ENCODE assay signal across 12 mouse cellular contexts in genomic region chr17:43707254-43707653, GRCm38 (mm10). TPM values are rescaled to one million over a fixed set of nuclear protein-coding genes. Genes with fewer than 3 reads are reported as not detected.
DNase-seq lines count a peak whose midpoint lies in the region; ATAC-seq and TF ChIP-seq lines count a peak whose summit lies in the region.
"Had no signal": no experiment of that assay in that cellular context is flagged by ENCODE, and none has a peak within 500 bp of the region (broad histone marks: within the 10 kb centered on the region; RNA-seq: fewer than 3 reads in every experiment).

No protein-coding gene starts in this region.

- H3K9ac ChIP-seq in intestine, postnatal 0 days (ENCODE audit: low read depth, low read length) = no peak overlapping the region
- H3K9ac ChIP-seq in intestine, embryonic 15.5 days = no peak overlapping the region
- no peak overlapping the region for H3K9ac ChIP-seq in heart, embryonic 15.5 days
- no peak overlapping the region for H3K9ac ChIP-seq in lung, embryonic 16.5 days (ENCODE audit: low read length)
- no peak overlapping the region for H3K9ac ChIP-seq in midbrain, embryonic 14.5 days (replicated peaks; ENCODE audit: low read length)
- H3K9ac ChIP-seq: hindbrain, embryonic 13.5 days; liver, postnatal 0 days had no signal

- no peak overlapping the region for H3K27ac ChIP-seq in intestine, postnatal 0 days (ENCODE audit: low read depth, low read length)
- no peak overlapping the region for H3K27ac ChIP-seq in intestine, embryonic 15.5 days
- peak overlapping the region; percentile 44; the same call in 1 of the 2 replicates for H3K27ac ChIP-seq in heart, embryonic 15.5 days
- no peak overlapping the region for H3K27ac ChIP-seq in lung, embryonic 16.5 days (ENCODE audit: low read length)
- H3K27ac ChIP-seq in midbrain, embryonic 14.5 days (replicated peaks; ENCODE audit: low read depth, low read length) = no peak overlapping the region
- H3K27ac ChIP-seq: hindbrain, embryonic 13.5 days had no signal

- H3K4me2 ChIP-seq in intestine, postnatal 0 days (replicated peaks; ENCODE audit: low read depth) = no peak overlapping the region
- no peak overlapping the region for H3K4me2 ChIP-seq in intestine, embryonic 15.5 days (replicated peaks)
- H3K4me2 ChIP-seq in heart, embryonic 15.5 days = no peak overlapping the region
- H3K4me2 ChIP-seq in lung, embryonic 16.5 days (ENCODE audit: low read depth, low read length) = no peak overlapping the region
- H3K4me2 ChIP-seq in midbrain, embryonic 14.5 days (ENCODE audit: low read length) = no peak overlapping the region
- H3K4me2 ChIP-seq: hindbrain, embryonic 13.5 days had no signal

- no peak for ATAC-seq in intestine, postnatal 0 days
- no peak for ATAC-seq in intestine, embryonic 15.5 days
- ATAC-seq in heart, embryonic 15.5 days (replicated peaks; ENCODE audit: insufficient number of reproducible peaks, insufficient read depth, low FRiP score, low read depth) = peak; percentile 63; the same call in 1 of the 2 replicates
- ATAC-seq in lung, embryonic 16.5 days (ENCODE audit: low read depth) = 0 out of 2 replicates have a peak, but pooled peaks have one; percentile 10
- no peak for ATAC-seq in midbrain, embryonic 14.5 days (ENCODE audit: low FRiP score, low TSS enrichment)
- ATAC-seq: liver, postnatal 0 days had no signal

- peak; percentile 11 to 32 for DNase-seq in adrenal gland, postnatal 36 days
- no peak for DNase-seq in neural tube, embryonic 10.5 days (ENCODE audit: extremely low spot score, low spot score)
- no peak for DNase-seq in MN1 (ENCODE audit: low spot score)
- no peak for DNase-seq in midbrain, embryonic 14.5 days
- DNase-seq: liver, postnatal 0 days; thymus, adult 2 months had no signal

- H3K4me3 ChIP-seq in intestine, postnatal 0 days (ENCODE audit: low read depth, low read length) = no peak overlapping the region
- H3K4me3 ChIP-seq in intestine, embryonic 15.5 days (replicated peaks) = no peak overlapping the region
- no peak overlapping the region for H3K4me3 ChIP-seq in heart, embryonic 15.5 days
- no peak overlapping the region for H3K4me3 ChIP-seq in lung, embryonic 16.5 days (ENCODE audit: low read length)
- no peak overlapping the region for H3K4me3 ChIP-seq in midbrain, embryonic 14.5 days (replicated peaks; ENCODE audit: low read depth, low read length)
- H3K4me3 ChIP-seq: hindbrain, embryonic 13.5 days had no signal

- no peaks in the 10 kb centered on the region for H3K9me3 ChIP-seq in intestine, postnatal 0 days (ENCODE audit: control insufficient read depth)
- H3K9me3 ChIP-seq in intestine, embryonic 15.5 days = no peaks in the 10 kb centered on the region
- H3K9me3 ChIP-seq in heart, embryonic 15.5 days (replicated peaks) = no peaks in the 10 kb centered on the region
- no peaks in the 10 kb centered on the region for H3K9me3 ChIP-seq in lung, embryonic 16.5 days (ENCODE audit: control insufficient read depth, low read length)
- no peaks in the 10 kb centered on the region for H3K9me3 ChIP-seq in midbrain, embryonic 14.5 days (ENCODE audit: control insufficient read depth, low read length)
- H3K9me3 ChIP-seq: hindbrain, embryonic 13.5 days had no signal

- H3K4me1 ChIP-seq in intestine, postnatal 0 days (replicated peaks; ENCODE audit: control insufficient read depth, insufficient read depth, low read length) = no peaks in the 10 kb centered on the region
- H3K4me1 ChIP-seq in intestine, embryonic 15.5 days (replicated peaks) = no peaks in the 10 kb centered on the region
- peaks cover 12% of the 10 kb centered on the region for H3K4me1 ChIP-seq in heart, embryonic 15.5 days (replicated peaks)
- peaks cover 5% of the 10 kb centered on the region; the same call in 1 of the 2 replicates for H3K4me1 ChIP-seq in lung, embryonic 16.5 days (replicated peaks; ENCODE audit: control insufficient read depth, insufficient read depth, low read length)
- H3K4me1 ChIP-seq in midbrain, embryonic 14.5 days (ENCODE audit: control insufficient read depth, insufficient read depth, low read length) = no peaks in the 10 kb centered on the region
- H3K4me1 ChIP-seq: hindbrain, embryonic 13.5 days had no signal

- no peaks in the 10 kb centered on the region; the same call in 1 of the 2 replicates for H3K36me3 ChIP-seq in intestine, postnatal 0 days (ENCODE audit: control insufficient read depth, insufficient read depth)
- H3K36me3 ChIP-seq in intestine, embryonic 15.5 days = no peaks in the 10 kb centered on the region
- peaks cover 20% of the 10 kb centered on the region for H3K36me3 ChIP-seq in heart, embryonic 15.5 days
- H3K36me3 ChIP-seq in lung, embryonic 16.5 days (ENCODE audit: control insufficient read depth, insufficient read depth, low read length) = no peaks in the 10 kb centered on the region; the same call in 1 of the 2 replicates
- no peaks in the 10 kb centered on the region for H3K36me3 ChIP-seq in midbrain, embryonic 14.5 days (ENCODE audit: control insufficient read depth, insufficient read depth, low read length)
- H3K36me3 ChIP-seq: G1E; hindbrain, embryonic 13.5 days had no signal

- WGBS in intestine, postnatal 0 days = 78% methylated on average over 3 of the region's 3 CpGs
- WGBS in intestine, embryonic 15.5 days = 78% methylated on average over 3 of the region's 3 CpGs
- WGBS in heart, embryonic 15.5 days = 57% methylated on average over 3 of the region's 3 CpGs
- 68% methylated on average over 3 of the region's 3 CpGs for WGBS in lung, embryonic 16.5 days
- 78% methylated on average over 3 of the region's 3 CpGs for WGBS in midbrain, embryonic 14.5 days

- peak; percentile 34; the same call in 1 of the 2 replicates for TF ChIP-seq CTCF in intestine, postnatal 0 days (IDR thresholded peaks at IDR 0.05; ENCODE audit: low read depth)

- H3K27me3 ChIP-seq in intestine, postnatal 0 days (replicated peaks; ENCODE audit: control insufficient read depth, insufficient read depth, low read length) = no peaks in the 10 kb centered on the region
- H3K27me3 ChIP-seq in intestine, embryonic 15.5 days (replicated peaks) = no peaks in the 10 kb centered on the region
- no peaks in the 10 kb centered on the region for H3K27me3 ChIP-seq in heart, embryonic 15.5 days
- no peaks in the 10 kb centered on the region for H3K27me3 ChIP-seq in lung, embryonic 16.5 days (ENCODE audit: control insufficient read depth, insufficient read depth, low read depth, low read length)
- H3K27me3 ChIP-seq in midbrain, embryonic 14.5 days (ENCODE audit: control insufficient read depth, insufficient read depth, low read length) = no peaks in the 10 kb centered on the region
- H3K27me3 ChIP-seq: hindbrain, embryonic 13.5 days had no signal

RNA-seq across cellular contexts. Expression of gene Cyp39a1, which starts 40.0 kb away (rescaled TPM):
- 5.7 and 6.8 TPM in 2 replicates for polyA plus RNA-seq in intestine, postnatal 0 days (2015; fragmentation: Nextera tagmentation; extraction: Ambion mirVana)
- polyA plus RNA-seq in intestine, embryonic 15.5 days (2015; fragmentation: Nextera tagmentation; extraction: Ambion mirVana) = 16.5 and 18.7 TPM in 2 replicates
- total RNA-seq in adrenal gland, postnatal 36 days (2021) = 1 to 10 TPM; 2.6 to 3.6 TPM
- 48.3 and 57.1 TPM in 2 replicates for polyA plus RNA-seq in heart, embryonic 15.5 days (2015; fragmentation: Nextera tagmentation; extraction: Ambion mirVana)
- 45.0 and 48.9 TPM in 2 replicates for polyA plus RNA-seq in lung, embryonic 16.5 days (2015; fragmentation: Nextera tagmentation; extraction: Ambion mirVana)
- polyA plus RNA-seq in midbrain, embryonic 14.5 days (2014; fragmentation: Nextera tagmentation; extraction: Ambion mirVana) = 5.7 and 10.4 TPM in 2 replicates
- total RNA-seq: G1E had no signal
- polyA plus RNA-seq: G1E had no signal

RNA-seq across cellular contexts. Expression of gene Slc25a27, which starts 40.2 kb away (rescaled TPM):
- 2.9 and 3.2 TPM in 2 replicates for polyA plus RNA-seq in intestine, postnatal 0 days (2015; fragmentation: Nextera tagmentation; extraction: Ambion mirVana)
- polyA plus RNA-seq in intestine, embryonic 15.5 days (2015; fragmentation: Nextera tagmentation; extraction: Ambion mirVana) = 12.1 and 13.7 TPM in 2 replicates
- 1 to 10 TPM; 2.1 to 3.9 TPM for total RNA-seq in adrenal gland, postnatal 36 days (2021)
- 18.3 and 19.8 TPM in 2 replicates for polyA plus RNA-seq in heart, embryonic 15.5 days (2015; fragmentation: Nextera tagmentation; extraction: Ambion mirVana)
- polyA plus RNA-seq in lung, embryonic 16.5 days (2015; fragmentation: Nextera tagmentation; extraction: Ambion mirVana) = 19.0 and 23.9 TPM in 2 replicates
- polyA plus RNA-seq in midbrain, embryonic 14.5 days (2014; fragmentation: Nextera tagmentation; extraction: Ambion mirVana) = 71.7 and 78.7 TPM in 2 replicates
- polyA plus RNA-seq: G1E had no signal

Comparison
In these comparisons a context has a peak if more than half of its experiments do, and no peak if none do; other contexts are left out.
1. ATAC-seq: peak in heart, embryonic 15.5 days (single experiment) and lung, embryonic 16.5 days (single experiment); none in intestine, postnatal 0 days (single experiment), intestine, embryonic 15.5 days (single experiment) and midbrain, embryonic 14.5 days (single experiment).
2. DNase-seq: peak in adrenal gland, postnatal 36 days (2 of 2); none in neural tube, embryonic 10.5 days (single experiment), MN1 (single experiment) and midbrain, embryonic 14.5 days (single experiment).